Mouse (Mus musculus) layer of hippocampus, adult 8-10 months (tissue): Measurements from ENCODE around the gene Lrrc57. TPM values are rescaled to one million over a fixed set of nuclear protein-coding genes. Genes with fewer than 3 reads are reported as not detected.
"Not testable (repeated sequence)": the region's sequence is repeated elsewhere in the genome, so short reads cannot be mapped to it uniquely, and the experiment has no call there.

ENCODE experiments used
- DNase-seq, 2 experiments: peaks; one replicate each; pipeline ENCODE4 v3.0.0; 2022; ENCODE audit warnings: low spot score in 2 of 2
- total RNA-seq, 4 experiments: library from RNA; stranded (reverse); gene quantifications; 2 replicates each; pipeline ENCODE4 v1.2.4; 2022

Lrrc57 gene
- total RNA-seq, 4 experiments from 2014 or later = 25.7 to 36.2 (median 33.4) TPM

GRCm38 (mm10) chr2:120606021-120606690 is 3.2 kb downstream of the Lrrc57 start:
- peak; percentile 22 to 25 for DNase-seq

- DNase-seq = no peak
These were observed 9.8 kb downstream of the Lrrc57 start for GRCm38 (mm10) chr2:120599506-120599905.

- DNase-seq = no peak
These were observed 11.6 kb downstream of the Lrrc57 start for GRCm38 (mm10) chr2:120597734-120598133.

GRCm38 (mm10) chr2:120592227-120592626 is 17.1 kb downstream of the Lrrc57 start:
- peak in 1 of 2 experiments; percentile 16 for DNase-seq

GRCm38 (mm10) chr2:120589759-120590158 is 19.6 kb downstream of the Lrrc57 start:
- peak; percentile 64 to 67 for DNase-seq

- DNase-seq = no peak
These were observed 31.0 kb downstream of the Lrrc57 start for GRCm38 (mm10) chr2:120578286-120578685.

- DNase-seq = no peak
These were observed 31.5 kb downstream of the Lrrc57 start for GRCm38 (mm10) chr2:120577799-120578198.

- DNase-seq = no peak
These were observed 33.3 kb downstream of the Lrrc57 start for GRCm38 (mm10) chr2:120575978-120576377.

GRCm38 (mm10) chr2:120575121-120575520 is 34.2 kb downstream of the Lrrc57 start:
- no peak for DNase-seq

- DNase-seq = not testable (repeated sequence)
These were observed 37.2 kb downstream of the Lrrc57 start for GRCm38 (mm10) chr2:120572161-120572560.

GRCm38 (mm10) chr2:120571081-120571480 is 38.2 kb downstream of the Lrrc57 start:
- no peak for DNase-seq

GRCm38 (mm10) chr2:120567798-120568320 is 41.5 kb downstream of the Lrrc57 start:
- DNase-seq = no peak

GRCm38 (mm10) chr2:120566886-120567797 is 42.2 kb downstream of the Lrrc57 start, which contains the start of gene Snap23:
Gene Snap23, plus strand, starts transcription at chr2:120567671.
- DNase-seq = peak; percentile 91 to 95

GRCm38 (mm10) chr2:120565363-120565762 is 44.0 kb downstream of the Lrrc57 start:
- no peak for DNase-seq

GRCm38 (mm10) chr2:120564548-120565188 is 44.7 kb downstream of the Lrrc57 start:
- DNase-seq = not testable (repeated sequence)

GRCm38 (mm10) chr2:120563235-120563990 is 45.9 kb downstream of the Lrrc57 start, which contains the start of gene Zfp106:
Gene Zfp106, minus strand, starts transcription at chr2:120563843.
- DNase-seq = peak; percentile 80 to 86

- DNase-seq = no peak
These were observed 46.5 kb downstream of the Lrrc57 start for GRCm38 (mm10) chr2:120562859-120563234.

- no peak for DNase-seq
These were observed 47.8 kb downstream of the Lrrc57 start for GRCm38 (mm10) chr2:120561524-120561923.

GRCm38 (mm10) chr2:120558813-120559212 is 50.5 kb downstream of the Lrrc57 start:
- DNase-seq = no peak

- DNase-seq = no peak
These were observed 52.5 kb downstream of the Lrrc57 start for GRCm38 (mm10) chr2:120556868-120557267.
